ENCODE assay signal across 16 mouse cellular contexts in genomic region chr10:25642079-25642696, GRCm38 (mm10).
DNase-seq lines count a peak whose midpoint lies in the region; ATAC-seq and TF ChIP-seq lines count a peak whose summit lies in the region.
"Had no signal": no experiment of that assay in that cellular context is flagged by ENCODE, and none has a peak within 500 bp of the region (broad histone marks: within the 10 kb centered on the region; RNA-seq: fewer than 3 reads in every experiment).

No protein-coding gene starts in this region.

- no peaks in the 10 kb centered on the region for H3K36me3 ChIP-seq in midbrain, embryonic 14.5 days (ENCODE audit: control insufficient read depth, insufficient read depth, low read length)
- no peaks in the 10 kb centered on the region for H3K36me3 ChIP-seq in midbrain, embryonic 11.5 days (ENCODE audit: control insufficient read depth, insufficient read depth, low read length)
- H3K36me3 ChIP-seq in forebrain, postnatal 0 days (ENCODE audit: insufficient read depth) = no peaks in the 10 kb centered on the region
- H3K36me3 ChIP-seq: embryonic facial prominence, embryonic 10.5 days had no signal

- no peak overlapping the region for H3K4me3 ChIP-seq in midbrain, embryonic 14.5 days (replicated peaks; ENCODE audit: low read depth, low read length)
- no peak overlapping the region for H3K4me3 ChIP-seq in midbrain, embryonic 11.5 days (ENCODE audit: low read depth, low read length)
- H3K4me3 ChIP-seq in forebrain, postnatal 0 days (ENCODE audit: low read depth, low read length) = no peak overlapping the region
- H3K4me3 ChIP-seq: embryonic facial prominence, embryonic 10.5 days; myocyte had no signal

- no peak for DNase-seq in frontal cortex, postnatal 25 days (ENCODE audit: low spot score in 2 of 2)
- peak; percentile 60 for DNase-seq in midbrain, embryonic 14.5 days
- DNase-seq in midbrain, embryonic 11.5 days (ENCODE audit: low spot score, missing footprints) = no peak
- DNase-seq in brain, adult 2 months (ENCODE audit: low read depth, low spot score) = peak; percentile 54
- DNase-seq in forebrain, postnatal 0 days = peak; percentile 47
- DNase-seq in gastrocnemius, postnatal 25 days = no peak
- DNase-seq: adrenal gland, postnatal 25 days; cerebellum, adult 11 months; cerebellum, adult 9-11 months; kidney, adult 2 months; kidney, postnatal 10 days; right cerebral cortex, adult 18-20 months had no signal

- H3K27me3 ChIP-seq in midbrain, embryonic 14.5 days (ENCODE audit: control insufficient read depth, insufficient read depth, low read length) = no peaks in the 10 kb centered on the region
- no peaks in the 10 kb centered on the region for H3K27me3 ChIP-seq in midbrain, embryonic 11.5 days (ENCODE audit: control insufficient read depth, insufficient read depth, low read length)
- no peaks in the 10 kb centered on the region for H3K27me3 ChIP-seq in forebrain, postnatal 0 days (ENCODE audit: insufficient read depth, low read length)

- 79% methylated on average over 9 of the region's 9 CpGs for WGBS in midbrain, embryonic 14.5 days
- 87% methylated on average over 9 of the region's 9 CpGs for WGBS in midbrain, embryonic 11.5 days
- WGBS in forebrain, postnatal 0 days = 69% methylated on average over 9 of the region's 9 CpGs

- H3K4me1 ChIP-seq in midbrain, embryonic 14.5 days (ENCODE audit: control insufficient read depth, insufficient read depth, low read length) = no peaks in the 10 kb centered on the region; the same call in 1 of the 2 replicates
- no peaks in the 10 kb centered on the region for H3K4me1 ChIP-seq in midbrain, embryonic 11.5 days (ENCODE audit: control insufficient read depth, insufficient read depth, low read length)
- H3K4me1 ChIP-seq in forebrain, postnatal 0 days (ENCODE audit: insufficient read depth) = peaks cover 7% of the 10 kb centered on the region
- H3K4me1 ChIP-seq: embryonic facial prominence, embryonic 10.5 days had no signal

- ATAC-seq in frontal cortex, adult (ENCODE audit: low TSS enrichment) = peak; percentile 73
- no peak for ATAC-seq in midbrain, embryonic 14.5 days (ENCODE audit: low FRiP score, low TSS enrichment)
- ATAC-seq in midbrain, embryonic 11.5 days (ENCODE audit: low FRiP score) = no peak
- ATAC-seq in forebrain, postnatal 0 days = peak; percentile 82

- no peaks in the 10 kb centered on the region for H3K9me3 ChIP-seq in midbrain, embryonic 14.5 days (ENCODE audit: control insufficient read depth, low read length)
- H3K9me3 ChIP-seq in midbrain, embryonic 11.5 days (ENCODE audit: control insufficient read depth, low read length) = no peaks in the 10 kb centered on the region
- H3K9me3 ChIP-seq in forebrain, postnatal 0 days (ENCODE audit: low read length) = no peaks in the 10 kb centered on the region
- H3K9me3 ChIP-seq: embryonic facial prominence, embryonic 10.5 days had no signal

- no peak for TF ChIP-seq CTCF in forebrain, postnatal 0 days (IDR thresholded peaks at IDR 0.05; ENCODE audit: low read depth)

- H3K4me2 ChIP-seq in midbrain, embryonic 14.5 days (ENCODE audit: low read length) = no peak overlapping the region
- no peak overlapping the region for H3K4me2 ChIP-seq in midbrain, embryonic 11.5 days
- H3K4me2 ChIP-seq in forebrain, postnatal 0 days (ENCODE audit: low read depth) = no peak overlapping the region

- H3K27ac ChIP-seq in midbrain, embryonic 14.5 days (replicated peaks; ENCODE audit: low read depth, low read length) = no peak overlapping the region
- no peak overlapping the region for H3K27ac ChIP-seq in midbrain, embryonic 11.5 days (ENCODE audit: low read depth, low read length)
- 0 out of 2 replicates have a peak overlapping the region, but pooled peaks have one; percentile 10 for H3K27ac ChIP-seq in forebrain, postnatal 0 days (ENCODE audit: low read depth, low read length)
- H3K27ac ChIP-seq: embryonic facial prominence, embryonic 10.5 days; macrophage had no signal

- no peak overlapping the region for H3K9ac ChIP-seq in midbrain, embryonic 14.5 days (replicated peaks; ENCODE audit: low read length)
- H3K9ac ChIP-seq in midbrain, embryonic 11.5 days (ENCODE audit: low read length) = no peak overlapping the region
- H3K9ac ChIP-seq in forebrain, postnatal 0 days = no peak overlapping the region

Comparison
In these comparisons a context has a peak if more than half of its experiments do, and no peak if none do; other contexts are left out.
1. DNase-seq: peak in midbrain, embryonic 14.5 days (single experiment), brain, adult 2 months (single experiment) and forebrain, postnatal 0 days (single experiment); none in frontal cortex, postnatal 25 days (0 of 2), midbrain, embryonic 11.5 days (single experiment) and gastrocnemius, postnatal 25 days (single experiment).
2. ATAC-seq: peak in frontal cortex, adult (single experiment) and forebrain, postnatal 0 days (single experiment); none in midbrain, embryonic 14.5 days (single experiment) and midbrain, embryonic 11.5 days (single experiment).